Mouse (Mus musculus) megakaryocyte, adult 5-6 weeks (primary cell): ENCODE results near the gene Lsm2. TPM values are rescaled to one million over a fixed set of nuclear protein-coding genes. Genes with fewer than 3 reads are reported as not detected.
"Not testable (repeated sequence)": the region's sequence is repeated elsewhere in the genome, so short reads cannot be mapped to it uniquely, and the experiment has no call there.

ENCODE experiments used
- ATAC-seq: 2 replicates; pipeline ENCODE4 v1.8.0; 2016; ENCODE audit warnings: mild to moderate bottlenecking, inconsistent platforms; ENCODE audit not compliant: poor library complexity, severe bottlenecking
- total RNA-seq, 2 experiments: library from RNA; stranded (forward) in 1 of 2; stranded (reverse) in 1 of 2; fragments of 153-499, 151-499 nt in 1 of 2; fragments of 221-1000, 200-1000 nt in 1 of 2; gene quantifications; 2 replicates each; pipeline versions ENCODE4 v1.2.3 to v1.2.4; 2015 to 2017

Gene Lsm2
- total RNA-seq, 2 experiments from 2014 or later, result 13.2 to 85.8 TPM

GRCm38 (mm10) chr17:34955884-34956283, 25.8 kb upstream of the Lsm2 start:
- ATAC-seq, result no peak

GRCm38 (mm10) chr17:34956340-34956739, 25.3 kb upstream of the Lsm2 start:
- ATAC-seq, result no peak

- ATAC-seq, result not testable (repeated sequence)
Measured at GRCm38 (mm10) chr17:34957291-34957690, 24.4 kb upstream of the Lsm2 start.

GRCm38 (mm10) chr17:34957966-34958365, 23.7 kb upstream of the Lsm2 start:
- not testable (repeated sequence) for ATAC-seq

- ATAC-seq, result not testable (repeated sequence)
Measured at GRCm38 (mm10) chr17:34958734-34959129, 22.9 kb upstream of the Lsm2 start.

- peak; percentile 94 for ATAC-seq
Measured at GRCm38 (mm10) chr17:34959130-34959778, 22.4 kb upstream of the Lsm2 start, which contains the start of gene Hspa1b. Hspa1b (minus strand) TSS chr17:34959238.

GRCm38 (mm10) chr17:34959881-34960515, 21.7 kb upstream of the Lsm2 start:
- no peak for ATAC-seq

- ATAC-seq, result no peak
Measured at GRCm38 (mm10) chr17:34960702-34961493, 20.8 kb upstream of the Lsm2 start.

- no peak for ATAC-seq
Measured at GRCm38 (mm10) chr17:34962125-34962524, 19.5 kb upstream of the Lsm2 start.

GRCm38 (mm10) chr17:34962841-34963240, 18.8 kb upstream of the Lsm2 start:
- no peak for ATAC-seq

GRCm38 (mm10) chr17:34964640-34965049, 17.0 kb upstream of the Lsm2 start:
- ATAC-seq, result no peak

GRCm38 (mm10) chr17:34965627-34966026, 16.0 kb upstream of the Lsm2 start:
- ATAC-seq, result no peak

GRCm38 (mm10) chr17:34969822-34970221, 11.8 kb upstream of the Lsm2 start, which contains the start of gene Gm20481:
Gm20481 (plus strand) TSS chr17:34969912.
- not testable (repeated sequence) for ATAC-seq

- not testable (repeated sequence) for ATAC-seq
Measured at GRCm38 (mm10) chr17:34970850-34971249, 10.8 kb upstream of the Lsm2 start.

GRCm38 (mm10) chr17:34971694-34972068, 10.0 kb upstream of the Lsm2 start:
- ATAC-seq, result peak; percentile 23

- ATAC-seq, result peak; percentile 95
Measured at GRCm38 (mm10) chr17:34972069-34972749, 9.5 kb upstream of the Lsm2 start, which contains the start of the genes Hspa1a and Hspa1l. Hspa1a (minus strand) TSS chr17:34972156. Hspa1l (plus strand) TSS chr17:34972703.

GRCm38 (mm10) chr17:34975581-34976492, 5.8 kb upstream of the Lsm2 start:
- ATAC-seq, result no peak

- no peak for ATAC-seq
Measured at GRCm38 (mm10) chr17:34977000-34977399, 4.7 kb upstream of the Lsm2 start.

- no peak for ATAC-seq
Measured at GRCm38 (mm10) chr17:34978239-34978638, 3.4 kb upstream of the Lsm2 start.

GRCm38 (mm10) chr17:34979631-34980030, 2.0 kb upstream of the Lsm2 start:
- no peak for ATAC-seq
